Mouse (Mus musculus) liver, embryonic 14.5 days (tissue): ENCODE data around the gene Stx12. TPM values are rescaled to one million over a fixed set of nuclear protein-coding genes. Genes with fewer than 3 reads are reported as not detected.

Source experiments
- ATAC-seq: fragments of 200-750 bp; cut with Nextera tagmentation; 2 replicates; pipeline ENCODE4 v1.8.0; 2017; ENCODE audit warnings: moderate number of reproducible peaks, mild to moderate bottlenecking, moderate library complexity; ENCODE audit not compliant: insufficient read depth
- DNase-seq, 3 experiments: peaks; one replicate each; pipeline ENCODE4 v3.0.0-alpha.2; 2012 to 2013; ENCODE audit warnings: low read depth in 3 of 3, low spot score in 3 of 3
- H3K27ac ChIP-seq: fragments of 300-500 bp; sonication (generic); 2 replicates; pipeline ENCODE4 v1.5.1; 2014; ENCODE audit warnings: moderate library complexity, mild to moderate bottlenecking, control low read depth, inconsistent platforms
- H3K27me3 ChIP-seq: fragments of 300-500 bp; sonication (generic); 2 replicates; pipeline ENCODE4 v1.6.1; 2014; ENCODE audit warnings: mild to moderate bottlenecking, low read length, moderate library complexity; ENCODE audit not compliant: control insufficient read depth, insufficient read depth
- H3K36me3 ChIP-seq: fragments of 300-500 bp; sonication (generic); replicated peaks from 2 replicates; pipeline ENCODE4 v1.6.1; 2014; ENCODE audit warnings: low read depth; ENCODE audit not compliant: control insufficient read depth, insufficient read depth
- H3K4me1 ChIP-seq, 2 experiments: fragments of 200-500 bp in 1 of 2; fragments of 300-500 bp in 1 of 2; sonication (generic) in 1 of 2; replicated peaks; 2 replicates each; pipeline ENCODE4 v1.6.1; 2012 to 2014; ENCODE audit warnings: antibody characterized with exemption in 1 of 2, inconsistent platforms in 1 of 2, low read length in 1 of 2; ENCODE audit not compliant: control insufficient read depth in 2 of 2, insufficient read depth in 2 of 2
- H3K4me2 ChIP-seq: fragments of 300-500 bp; sonication (generic); 2 replicates; pipeline ENCODE4 v1.6.1; 2014; ENCODE audit warnings: low read depth, mild to moderate bottlenecking, control low read depth, moderate library complexity
- H3K4me3 ChIP-seq, 2 experiments: fragments of 200-500 bp in 1 of 2; fragments of 300-500 bp in 1 of 2; sonication (generic) in 1 of 2; 2 replicates each; pipeline ENCODE4 v1.5.1; 2012 to 2014; ENCODE audit warnings: low read depth in 2 of 2, low read length in 2 of 2, mild to moderate bottlenecking in 2 of 2, control low read depth in 1 of 2, inconsistent platforms in 1 of 2, moderate library complexity in 1 of 2; ENCODE audit not compliant: insufficient read depth in 1 of 2
- H3K9ac ChIP-seq: fragments of 300-500 bp; sonication (generic); replicated peaks from 2 replicates; pipeline ENCODE4 v1.6.1; 2014; ENCODE audit warnings: mild to moderate bottlenecking, control low read depth, moderate library complexity
- H3K9me3 ChIP-seq: fragments of 300-500 bp; sonication (generic); 2 replicates; pipeline ENCODE4 v1.6.1; 2016; ENCODE audit warnings: low read length, mixed read lengths; ENCODE audit not compliant: control insufficient read depth
- CTCF ChIP-seq: IDR thresholded peaks from 2 replicates; pipeline ENCODE4 v1.5.1; 2016; ENCODE audit warnings: antibody characterized with exemption, low read depth, control low read depth
- EP300 ChIP-seq: IDR thresholded peaks from 2 replicates; pipeline ENCODE4 v1.6.1; 2016; ENCODE audit warnings: antibody characterized with exemption, low read depth
- WGBS: fragments of 180-500 bp; shearing (Covaris S2); extraction: QIAGEN DNeasy Blood & Tissue Kit; methylation state at CpG from one replicate; pipeline ENCODE4 v1.1.7; 2014; ENCODE audit not compliant: insufficient replicate concordance; 5-methylcytosine and 5-hydroxymethylcytosine counted together
- polyA plus RNA-seq, 2 experiments: library from polyadenylated mRNA; depleted of rRNA in 1 of 2; stranded (reverse) in 1 of 2; unstranded in 1 of 2; fragments of >200 nt; fragmentation: Nextera tagmentation in 1 of 2; extraction: Ambion mirVana in 1 of 2; gene quantifications; 2 replicates each; pipeline versions ENCODE4 v1.2.1 to v1.2.3; 2012 to 2014

Gene Stx12
- polyA plus RNA-seq, 2 experiments = 12.9 to 16.9 TPM

GRCm38 (mm10) chr4:132806620-132807191, 77.6 kb downstream of the Stx12 start:
- WGBS = 62% methylated on average over 7 of the region's 7 CpGs
- H3K4me2 ChIP-seq = no peak overlapping the region
- H3K27me3 ChIP-seq = no peaks in the 10 kb centered on the region
- no peak overlapping the region for H3K9ac ChIP-seq
- H3K27ac ChIP-seq = no peak overlapping the region
- no peak overlapping the region for H3K4me3 ChIP-seq
- no peak for TF ChIP-seq CTCF
- no peak for TF ChIP-seq EP300
- no peak for ATAC-seq
- peaks cover 0 to 12% of the 10 kb centered on the region in 2 experiments; a peak in 3 of 4 replicates for H3K4me1 ChIP-seq
- H3K36me3 ChIP-seq = no peaks in the 10 kb centered on the region
- DNase-seq = no peak
- H3K9me3 ChIP-seq = no peaks in the 10 kb centered on the region

DNA sequence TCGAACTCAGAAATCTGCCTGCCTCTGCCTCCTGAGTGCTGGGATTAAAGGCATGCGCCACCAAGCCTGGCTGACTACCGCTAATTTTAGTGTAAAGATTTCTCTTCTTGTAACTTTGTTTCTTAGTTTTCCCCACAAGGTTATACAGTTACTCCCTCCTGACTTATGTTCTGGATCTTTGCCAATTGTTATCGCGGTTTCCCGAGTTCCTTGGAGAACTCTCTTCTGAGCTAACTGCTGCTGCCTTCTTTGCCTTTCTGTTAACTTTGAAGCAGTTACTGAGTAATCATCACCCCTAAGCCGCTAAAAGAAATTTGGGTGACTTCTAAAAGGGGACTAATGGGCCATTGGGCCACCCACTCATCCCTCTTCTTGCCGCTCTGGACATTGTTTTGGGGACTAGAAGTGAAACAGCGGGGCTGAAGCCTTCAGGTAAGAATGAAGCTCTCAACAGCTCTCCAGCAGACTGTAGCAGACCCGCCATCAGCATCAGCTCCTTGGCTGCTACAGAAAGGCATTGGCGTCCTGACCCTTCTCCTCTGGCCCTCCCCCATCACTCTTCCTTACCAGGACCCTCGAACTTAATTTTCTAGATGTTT, 78.6 kb downstream of the Stx12 start:
- Histone ChIP-seq H3K36me3 (no peaks in the 10 kb centered on the region), H3K4me3 (no peak overlapping the region), H3K9me3 (no peaks in the 10 kb centered on the region), H3K27me3 (no peaks in the 10 kb centered on the region), H3K4me2 (no peak overlapping the region), H3K4me1 (peaks cover 0 to 19% of the 10 kb centered on the region in 2 experiments; a peak in 3 of 4 replicates), H3K9ac (no peak overlapping the region), H3K27ac (no peak overlapping the region)
- DNase-seq (no peak), ATAC-seq (no peak)
- no peak for TF ChIP-seq EP300
- no peak for TF ChIP-seq CTCF
- 75% methylated on average over 12 of the region's 12 CpGs for WGBS

- Histone ChIP-seq H3K27me3 (no peaks in the 10 kb centered on the region), H3K4me2 (no peak overlapping the region), H3K9ac (no peak overlapping the region), H3K4me1 (peaks cover 0 to 19% of the 10 kb centered on the region in 2 experiments; a peak in 3 of 4 replicates), H3K4me3 (no peak overlapping the region), H3K9me3 (no peaks in the 10 kb centered on the region), H3K36me3 (no peaks in the 10 kb centered on the region), H3K27ac (no peak overlapping the region)
- ATAC-seq (no peak), DNase-seq (no peak)
- TF ChIP-seq EP300 (no peak), CTCF (no peak)
- WGBS = 55% methylated on average over 5 of the region's 5 CpGs
These were observed 79.2 kb downstream of the Stx12 start for GRCm38 (mm10) chr4:132805146-132805545.

- ATAC-seq (no peak), DNase-seq (no peak)
- WGBS = 35% methylated on average over 6 of the region's 6 CpGs
- H3K9me3 ChIP-seq = no peaks in the 10 kb centered on the region
- H3K36me3 ChIP-seq = no peaks in the 10 kb centered on the region
- no peak overlapping the region for H3K9ac ChIP-seq
- no peak overlapping the region for H3K4me2 ChIP-seq
- H3K4me3 ChIP-seq = no peak overlapping the region
- H3K27me3 ChIP-seq = no peaks in the 10 kb centered on the region
- no peak overlapping the region for H3K27ac ChIP-seq
- peaks cover 0 to 19% of the 10 kb centered on the region in 2 experiments; a peak in 3 of 4 replicates for H3K4me1 ChIP-seq
- TF ChIP-seq CTCF = no peak
- TF ChIP-seq EP300 = no peak
These were observed 80.0 kb downstream of the Stx12 start for GRCm38 (mm10) chr4:132804331-132804730.

DNA sequence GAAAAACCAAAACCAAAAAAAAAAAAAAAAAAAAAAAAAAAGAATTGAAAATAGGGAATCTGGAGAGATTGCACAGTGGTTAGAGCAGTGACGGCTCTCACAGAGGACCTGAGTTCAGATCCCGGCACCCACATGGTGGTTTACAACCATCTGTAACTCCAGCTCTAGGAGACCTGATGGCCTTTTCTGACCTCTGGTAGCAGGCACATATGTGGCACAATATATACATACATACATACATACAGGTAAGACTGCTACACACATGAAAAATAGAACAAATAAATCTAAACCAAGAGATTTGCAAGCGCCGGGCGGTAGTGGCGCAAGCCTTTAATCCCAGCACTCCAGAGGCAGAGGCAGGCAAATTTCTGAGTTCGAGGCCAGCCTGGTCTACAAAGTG, 80.4 kb downstream of the Stx12 start:
- no peak overlapping the region for H3K4me3 ChIP-seq
- no peak overlapping the region for H3K27ac ChIP-seq
- no peak for DNase-seq
- no peak for ATAC-seq
- TF ChIP-seq EP300 = no peak
- no peak for TF ChIP-seq CTCF
- 87% methylated on average over 7 of the region's 7 CpGs for WGBS
- H3K9ac ChIP-seq = no peak overlapping the region
- H3K9me3 ChIP-seq = no peaks in the 10 kb centered on the region
- H3K4me1 ChIP-seq = peaks cover 0 to 19% of the 10 kb centered on the region in 2 experiments; a peak in 3 of 4 replicates
- no peaks in the 10 kb centered on the region for H3K36me3 ChIP-seq
- H3K27me3 ChIP-seq = no peaks in the 10 kb centered on the region
- no peak overlapping the region for H3K4me2 ChIP-seq

Other genes starting within 250 kb of the Stx12 start
- 11.5 and 12.0 TPM in 2 replicates for gene Eya3, start 245.5 kb downstream of the Stx12 start, polyA plus RNA-seq (2012; rRNA removed)
- 13.5 and 14.6 TPM in 2 replicates for gene Eya3, start 245.5 kb downstream of the Stx12 start, polyA plus RNA-seq (2014; fragmentation: Nextera tagmentation; extraction: Ambion mirVana)
- 1.9 and 2.1 TPM in 2 replicates for gene Xkr8, start 152.0 kb downstream of the Stx12 start, polyA plus RNA-seq (2012; rRNA removed)
- 3.3 and 3.5 TPM in 2 replicates for gene Xkr8, start 152.0 kb downstream of the Stx12 start, polyA plus RNA-seq (2014; fragmentation: Nextera tagmentation; extraction: Ambion mirVana)
- gene Smpdl3b, start 127.3 kb downstream of the Stx12 start, polyA plus RNA-seq (2012; rRNA removed) = 0.92 and 1.1 TPM in 2 replicates
- 1.2 and 1.3 TPM in 2 replicates for gene Smpdl3b, start 127.3 kb downstream of the Stx12 start, polyA plus RNA-seq (2014; fragmentation: Nextera tagmentation; extraction: Ambion mirVana)
- gene Rpa2, start 116.2 kb downstream of the Stx12 start, polyA plus RNA-seq (2012; rRNA removed) = 43.2 and 55.6 TPM in 2 replicates
- 95.7 and 104 TPM in 2 replicates for gene Rpa2, start 116.2 kb downstream of the Stx12 start, polyA plus RNA-seq (2014; fragmentation: Nextera tagmentation; extraction: Ambion mirVana)
- 2.0 and 2.3 TPM in 2 replicates for gene Themis2, start 88.1 kb downstream of the Stx12 start, polyA plus RNA-seq (2012; rRNA removed)
- gene Themis2, start 88.1 kb downstream of the Stx12 start, polyA plus RNA-seq (2014; fragmentation: Nextera tagmentation; extraction: Ambion mirVana) = 2.5 and 2.6 TPM in 2 replicates
- 27.2 and 37.2 TPM in 2 replicates for gene Ppp1r8, start 41.3 kb downstream of the Stx12 start, polyA plus RNA-seq (2012; rRNA removed)
- gene Ppp1r8, start 41.3 kb downstream of the Stx12 start, polyA plus RNA-seq (2014; fragmentation: Nextera tagmentation; extraction: Ambion mirVana) = 33.8 and 37.2 TPM in 2 replicates
- gene Fam76a, start 38.0 kb upstream of the Stx12 start, polyA plus RNA-seq (2012; rRNA removed) = 4.4 and 7.4 TPM in 2 replicates
- 24.8 and 26.5 TPM in 2 replicates for gene Fam76a, start 38.0 kb upstream of the Stx12 start, polyA plus RNA-seq (2014; fragmentation: Nextera tagmentation; extraction: Ambion mirVana)
- 0.79 and 1.0 TPM in 2 replicates for gene Fgr, start 89.6 kb upstream of the Stx12 start, polyA plus RNA-seq (2012; rRNA removed)
- 0.57 and 0.75 TPM in 2 replicates for gene Fgr, start 89.6 kb upstream of the Stx12 start, polyA plus RNA-seq (2014; fragmentation: Nextera tagmentation; extraction: Ambion mirVana)
- gene Ahdc1, start 126.8 kb upstream of the Stx12 start, polyA plus RNA-seq (2012; rRNA removed) = 1.3 and 1.7 TPM in 2 replicates
- gene Ahdc1, start 126.8 kb upstream of the Stx12 start, polyA plus RNA-seq (2014; fragmentation: Nextera tagmentation; extraction: Ambion mirVana) = 0.53 and 0.75 TPM in 2 replicates
- gene Wasf2, start 246.0 kb upstream of the Stx12 start, polyA plus RNA-seq (2012; rRNA removed) = 11.4 and 12.0 TPM in 2 replicates
- gene Wasf2, start 246.0 kb upstream of the Stx12 start, polyA plus RNA-seq (2014; fragmentation: Nextera tagmentation; extraction: Ambion mirVana) = 31.4 and 33.9 TPM in 2 replicates